In the genomic region with DNA sequence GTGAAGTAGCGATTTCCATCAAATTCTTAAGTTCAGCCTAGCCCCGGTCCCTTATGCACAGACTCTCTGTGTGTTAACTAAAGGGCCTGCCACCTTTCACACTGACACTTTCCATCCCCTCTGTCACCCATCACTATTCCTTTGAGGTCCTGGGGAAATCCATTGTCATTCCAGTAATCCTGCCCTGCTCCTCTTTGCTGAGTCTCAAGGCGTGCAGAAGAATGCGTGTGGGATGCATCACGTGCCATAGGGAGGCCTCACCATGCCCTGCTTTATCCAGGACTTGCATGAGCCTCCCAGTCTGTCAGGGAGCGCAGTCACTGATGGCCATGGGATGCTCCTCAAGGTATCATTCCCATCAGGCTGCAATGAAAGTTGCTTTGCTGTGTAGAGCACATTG, we compare ENCODE assay signal across 18 mouse cellular contexts.
DNase-seq lines count a peak whose midpoint lies in the region; ATAC-seq lines count a peak whose summit lies in the region.
"Had no signal": no experiment of that assay in that cellular context is flagged by ENCODE, and none has a peak within 500 bp of the region (broad histone marks: within the 10 kb centered on the region; RNA-seq: fewer than 3 reads in every experiment).

No protein-coding gene starts in this region.

- WGBS in heart, embryonic 10.5 days = 58% methylated on average over 6 of the region's 6 CpGs
- WGBS in midbrain, embryonic 10.5 days = 34% methylated on average over 6 of the region's 6 CpGs
- WGBS in midbrain, embryonic 16.5 days = 23% methylated on average over 6 of the region's 6 CpGs
- 41% methylated on average over 6 of the region's 6 CpGs for WGBS in hindbrain, embryonic 13.5 days

- peaks cover 92% of the 10 kb centered on the region for H3K4me1 ChIP-seq in heart, embryonic 10.5 days
- peaks cover 84% of the 10 kb centered on the region for H3K4me1 ChIP-seq in midbrain, embryonic 10.5 days
- H3K4me1 ChIP-seq in midbrain, embryonic 16.5 days (ENCODE audit: control insufficient read depth, insufficient read depth, low read length) = peaks cover 41% of the 10 kb centered on the region
- peaks cover 80% of the 10 kb centered on the region for H3K4me1 ChIP-seq in hindbrain, embryonic 13.5 days (replicated peaks)

- no peak overlapping the region for H3K4me3 ChIP-seq in heart, embryonic 10.5 days
- no peak overlapping the region for H3K4me3 ChIP-seq in midbrain, embryonic 10.5 days
- H3K4me3 ChIP-seq in midbrain, embryonic 16.5 days (ENCODE audit: low read depth, low read length) = no peak overlapping the region
- H3K4me3 ChIP-seq in hindbrain, embryonic 13.5 days = no peak overlapping the region
- H3K4me3 ChIP-seq: embryonic facial prominence, embryonic 15.5 days; heart, embryonic 15.5 days; limb, embryonic 10.5 days; liver, embryonic 12.5 days; neural tube, embryonic 12.5 days had no signal

- H3K9me3 ChIP-seq in heart, embryonic 10.5 days = no peaks in the 10 kb centered on the region
- H3K9me3 ChIP-seq in midbrain, embryonic 10.5 days (replicated peaks) = no peaks in the 10 kb centered on the region
- no peaks in the 10 kb centered on the region for H3K9me3 ChIP-seq in midbrain, embryonic 16.5 days (replicated peaks; ENCODE audit: control insufficient read depth, low read length, poor library complexity, severe bottlenecking)
- no peaks in the 10 kb centered on the region for H3K9me3 ChIP-seq in hindbrain, embryonic 13.5 days
- H3K9me3 ChIP-seq: embryonic facial prominence, embryonic 15.5 days; heart, embryonic 15.5 days; limb, embryonic 10.5 days; liver, embryonic 12.5 days; neural tube, embryonic 12.5 days had no signal

- no peak for ATAC-seq in midbrain, embryonic 16.5 days
- no peak for ATAC-seq in hindbrain, embryonic 13.5 days (ENCODE audit: low FRiP score)
- ATAC-seq: CD4-positive, CD25-positive, alpha-beta regulatory T cell, adult 4 months; liver, embryonic 12.5 days; lung, postnatal 0 days had no signal

- H3K9ac ChIP-seq in midbrain, embryonic 16.5 days (ENCODE audit: low read depth, low read length) = no peak overlapping the region
- H3K9ac ChIP-seq in hindbrain, embryonic 13.5 days = 0 out of 2 replicates have a peak overlapping the region, but pooled peaks have one; percentile 40
- H3K9ac ChIP-seq: embryonic facial prominence, embryonic 15.5 days; heart, embryonic 15.5 days; liver, embryonic 12.5 days; neural tube, embryonic 12.5 days had no signal

- H3K36me3 ChIP-seq in heart, embryonic 10.5 days = no peaks in the 10 kb centered on the region
- H3K36me3 ChIP-seq in midbrain, embryonic 10.5 days = no peaks in the 10 kb centered on the region
- H3K36me3 ChIP-seq in midbrain, embryonic 16.5 days (ENCODE audit: control insufficient read depth, insufficient read depth, low read length) = no peaks in the 10 kb centered on the region
- H3K36me3 ChIP-seq in hindbrain, embryonic 13.5 days = no peaks in the 10 kb centered on the region
- H3K36me3 ChIP-seq: embryonic facial prominence, embryonic 15.5 days; heart, embryonic 15.5 days; liver, embryonic 12.5 days; neural tube, embryonic 12.5 days had no signal

- intact Hi-C loops in heart, postnatal 10 days (cut with DNase I) = no loop called here

- DNase-seq in heart, embryonic 10.5 days (ENCODE audit: low spot score) = no peak
- DNase-seq in heart, postnatal 10 days = no peak
- peak; percentile 50 for DNase-seq in midbrain, embryonic 10.5 days (ENCODE audit: low spot score)
- no peak for DNase-seq in adrenal gland, postnatal 10 days
- no peak for DNase-seq in left cerebral cortex, adult 8-10 months (ENCODE audit: low spot score in 2 of 2)
- DNase-seq: gastrocnemius, postnatal 36 days; kidney, adult 2 months; layer of hippocampus, postnatal 36 days; thymus, adult 2 months had no signal

- H3K27ac ChIP-seq in heart, embryonic 10.5 days = peak overlapping the region; percentile 69; the same call in 1 of the 2 replicates
- H3K27ac ChIP-seq in midbrain, embryonic 10.5 days (replicated peaks) = peak overlapping the region; percentile 82
- no peak overlapping the region for H3K27ac ChIP-seq in midbrain, embryonic 16.5 days (ENCODE audit: low read length)
- H3K27ac ChIP-seq in hindbrain, embryonic 13.5 days = peak overlapping the region; percentile 58; the same call in 1 of the 2 replicates
- H3K27ac ChIP-seq: embryonic facial prominence, embryonic 15.5 days; heart, embryonic 15.5 days; liver, embryonic 12.5 days; neural tube, embryonic 12.5 days had no signal

- H3K27me3 ChIP-seq in heart, embryonic 10.5 days (ENCODE audit: insufficient read depth, poor library complexity, severe bottlenecking) = no peaks in the 10 kb centered on the region
- H3K27me3 ChIP-seq in midbrain, embryonic 10.5 days (ENCODE audit: low read depth, poor library complexity, severe bottlenecking) = no peaks in the 10 kb centered on the region
- H3K27me3 ChIP-seq in midbrain, embryonic 16.5 days (ENCODE audit: control insufficient read depth, insufficient read depth, low read depth, low read length) = no peaks in the 10 kb centered on the region
- no peaks in the 10 kb centered on the region for H3K27me3 ChIP-seq in hindbrain, embryonic 13.5 days
- H3K27me3 ChIP-seq: embryonic facial prominence, embryonic 15.5 days; heart, embryonic 15.5 days; liver, embryonic 12.5 days; neural tube, embryonic 12.5 days had no signal

- H3K4me2 ChIP-seq in midbrain, embryonic 16.5 days (ENCODE audit: low read length) = no peak overlapping the region
- no peak overlapping the region for H3K4me2 ChIP-seq in hindbrain, embryonic 13.5 days
- H3K4me2 ChIP-seq: embryonic facial prominence, embryonic 15.5 days; heart, embryonic 15.5 days; liver, embryonic 12.5 days; neural tube, embryonic 12.5 days had no signal
